Mouse (Mus musculus): ENCODE results near the gene Gm9964. TPM values are rescaled to one million over a fixed set of nuclear protein-coding genes. Genes with fewer than 3 reads are reported as not detected.
A peak's percentile ranks its signal among the peaks of the same experiment; 100 is the strongest.

The Gm9964 gene
- total RNA-seq, 2 experiments from 2014 or later: not detected

DNA sequence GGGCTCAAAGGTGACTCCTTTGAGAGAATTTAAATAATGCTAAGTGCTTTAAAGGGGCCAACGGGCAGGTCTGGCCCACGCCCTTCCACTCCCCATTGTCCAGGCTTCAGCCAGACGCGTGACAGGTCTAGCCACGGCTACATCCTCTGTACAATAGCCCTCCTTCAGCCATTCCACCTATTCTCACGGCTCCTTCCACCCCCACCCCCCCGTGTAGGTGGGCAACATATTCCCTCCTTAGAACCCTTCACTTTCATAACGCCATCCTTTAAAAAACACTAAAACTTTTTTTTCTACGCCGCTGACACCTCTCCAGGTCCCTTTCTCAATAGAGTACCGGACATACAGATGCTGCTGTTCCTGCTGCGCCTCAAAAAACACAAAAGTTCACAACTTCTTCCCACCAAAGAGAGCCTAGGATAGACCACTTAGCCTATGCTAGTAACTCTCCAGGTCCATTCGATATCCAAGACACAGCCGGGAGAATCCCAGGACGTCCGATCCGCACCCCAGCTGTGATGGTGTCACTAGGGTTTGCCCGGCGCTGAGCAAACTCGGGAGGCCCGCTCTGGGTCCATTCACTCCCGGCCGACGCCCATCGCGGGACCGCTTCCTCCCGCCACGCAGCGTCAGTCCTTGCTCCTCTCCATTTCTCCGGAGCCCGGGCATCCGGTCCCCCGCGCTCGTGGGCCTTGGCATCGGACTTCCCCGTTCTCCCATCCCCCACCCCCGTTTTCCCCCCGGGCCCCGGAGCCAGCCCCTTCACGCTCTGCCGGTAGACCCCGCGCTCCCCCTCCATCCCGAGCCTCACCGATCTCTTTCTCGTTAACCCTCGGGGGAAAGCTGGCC is 42.9 kb downstream of the Gm9964 start:
- DNase-seq: peak; percentile 67

GRCm38 (mm10) chr11:79252881-79253541 is 43.7 kb downstream of the Gm9964 start:
- DNase-seq: peak; percentile 35

Other genes starting within 250 kb of the Gm9964 start
- 10 to 100 TPM; 12.0 to 17.3 TPM for gene Ksr1, start 150.5 kb downstream of the Gm9964 start, total RNA-seq (2021)
- 10 to 100 TPM; 50.3 to 68.1 TPM for gene Wsb1, start 42.2 kb downstream of the Gm9964 start, total RNA-seq (2021)
- gene Nf1, start 42.8 kb upstream of the Gm9964 start, total RNA-seq (2021): 10 to 100 TPM; 41.3 to 62.7 TPM
- gene Omg, start 207.2 kb upstream of the Gm9964 start, total RNA-seq (2021): 1 to 10 TPM; 4.9 to 5.4 TPM
- 1 to 10 TPM; 3.6 to 3.7 TPM for gene Evi2b, start 226.9 kb upstream of the Gm9964 start, total RNA-seq (2021)
- under 1 TPM; 0.18 to 0.27 TPM for gene Evi2, start 233.7 kb upstream of the Gm9964 start, total RNA-seq (2021)
- 1 to 10 TPM; 2.3 to 3.0 TPM for gene Evi2a, start 233.7 kb upstream of the Gm9964 start, total RNA-seq (2021)